Mouse (Mus musculus) ES-E14 (cell line): ENCODE results near the gene Snrpb.

Source experiments
- CHD2 ChIP-seq: IDR thresholded peaks from 2 replicates; pipeline ENCODE4 v1.6.1; 2014; ENCODE audit warnings: mild to moderate bottlenecking, low read depth, low read length, inconsistent platforms
- HCFC1 ChIP-seq: IDR thresholded peaks from 2 replicates; pipeline ENCODE4 v1.6.1; 2012; ENCODE audit warnings: low read length, inconsistent platforms, borderline replicate concordance; ENCODE audit not compliant: insufficient read depth
- MAFK ChIP-seq: IDR thresholded peaks from 2 replicates; pipeline ENCODE4 v1.6.1; 2014; ENCODE audit warnings: mild to moderate bottlenecking, low read depth, low read length, inconsistent platforms; ENCODE audit not compliant: insufficient read depth
- ZC3H11A ChIP-seq: IDR thresholded peaks from 2 replicates; pipeline ENCODE4 v1.6.1; 2012; ENCODE audit warnings: low read depth, mild to moderate bottlenecking, inconsistent platforms, low read length, borderline replicate concordance
- ZNF384 ChIP-seq: IDR thresholded peaks from 2 replicates; pipeline ENCODE4 v1.6.1; 2012; ENCODE audit warnings: low read depth, low read length, inconsistent platforms

DNA sequence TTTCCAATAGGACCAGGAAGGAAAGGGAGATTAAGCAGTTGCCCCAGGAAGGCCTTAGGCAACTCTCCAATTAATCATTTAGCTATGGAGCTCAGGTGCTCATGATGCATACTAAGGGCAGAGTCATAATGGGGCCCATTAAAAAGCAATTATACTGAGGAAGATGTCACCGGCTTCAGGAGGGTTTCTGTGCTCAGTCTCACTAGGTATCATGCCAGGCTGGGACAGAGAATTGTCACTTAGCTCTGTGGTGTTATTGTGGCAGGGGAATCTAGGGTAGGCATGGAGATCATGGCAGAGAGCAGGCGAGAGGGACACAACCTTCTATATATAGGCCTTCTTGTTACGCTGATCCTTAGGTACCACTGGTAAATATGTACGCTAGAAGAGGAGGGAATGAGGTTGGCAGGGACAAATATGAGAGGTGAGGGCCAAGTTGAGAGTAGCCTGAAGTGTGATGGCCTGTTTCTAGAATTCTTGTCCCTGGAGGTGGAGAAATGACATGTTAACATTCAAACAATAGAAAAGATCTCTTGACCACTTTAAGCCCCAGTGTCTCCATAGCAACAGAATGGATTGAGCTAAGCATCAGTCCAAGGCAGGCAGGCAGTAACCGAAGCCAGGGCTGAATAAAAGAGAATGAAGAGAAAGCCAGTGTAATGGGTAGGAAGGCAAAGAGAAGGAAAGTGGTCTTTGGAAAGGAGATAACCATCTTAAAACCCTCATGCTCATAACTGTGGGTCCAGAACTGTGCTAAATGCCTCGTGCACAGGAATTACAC, 53.7 kb downstream of the Snrpb start:
- TF ChIP-seq ZNF384 = no peak
- no peak for TF ChIP-seq CHD2
- no peak for TF ChIP-seq MAFK
- TF ChIP-seq ZC3H11A = no peak
- TF ChIP-seq HCFC1 = no peak
